Mouse (Mus musculus): ENCODE data around the gene Rbfox1. TPM values are rescaled to one million over a fixed set of nuclear protein-coding genes. Genes with fewer than 3 reads are reported as not detected.

Gene Rbfox1
- total RNA-seq, 2 experiments from 2014 or later, result 264 to 278 TPM

GRCm38 (mm10) chr16:6300112-6300511, 415.0 kb downstream of the Rbfox1 start:
- intact Hi-C loops (cut with DNase I), result no loop called here

GRCm38 (mm10) chr16:6303082-6303481, 417.9 kb downstream of the Rbfox1 start:
- intact Hi-C loops (cut with DNase I), result no loop called here
- no peak for DNase-seq (ENCODE audit: extremely low spot score in 1 of 2, low spot score in 2 of 2)

More at GRCm38 (mm10) chr16:6300112-6300511, 415.0 kb downstream of the Rbfox1 start:
- DNase-seq (ENCODE audit: extremely low spot score in 1 of 2, low spot score in 2 of 2), result no peak

GRCm38 (mm10) chr16:6309940-6310339, 424.8 kb downstream of the Rbfox1 start:
- no peak for DNase-seq (ENCODE audit: extremely low spot score in 1 of 2, low spot score in 2 of 2)
- intact Hi-C loops (cut with DNase I), result loop anchor here (10.0 kb wide), 1 partner anchor 275 kb away; no protein-coding TSS in a partner anchor

- DNase-seq (ENCODE audit: extremely low spot score in 1 of 2, low spot score in 2 of 2), result no peak
- intact Hi-C loops (cut with DNase I), result loop anchor here (10.0 kb wide), 1 partner anchor 276 kb away; no protein-coding TSS in a partner anchor
These were observed 425.9 kb downstream of the Rbfox1 start for GRCm38 (mm10) chr16:6310744-6311678.

GRCm38 (mm10) chr16:6313689-6314088, 428.5 kb downstream of the Rbfox1 start:
- intact Hi-C loops (cut with DNase I), result loop anchor here (10.0 kb wide), 1 partner anchor 279 kb away; no protein-coding TSS in a partner anchor
- peak in 1 of 2 experiments; percentile 33 for DNase-seq (ENCODE audit: extremely low spot score in 1 of 2, low spot score in 2 of 2)

GRCm38 (mm10) chr16:6324832-6325231, 439.7 kb downstream of the Rbfox1 start:
- no peak for DNase-seq (ENCODE audit: extremely low spot score in 1 of 2, low spot score in 2 of 2)
- intact Hi-C loops (cut with DNase I), result no loop called here

- DNase-seq (ENCODE audit: extremely low spot score in 1 of 2, low spot score in 2 of 2), result no peak
- intact Hi-C loops (cut with DNase I), result no loop called here
These were observed 446.3 kb downstream of the Rbfox1 start for GRCm38 (mm10) chr16:6331400-6331939.

- no peak for DNase-seq (ENCODE audit: extremely low spot score in 1 of 2, low spot score in 2 of 2)
- intact Hi-C loops (cut with DNase I), result no loop called here
These were observed 448.1 kb downstream of the Rbfox1 start for GRCm38 (mm10) chr16:6333273-6333672.

GRCm38 (mm10) chr16:6348103-6348502, 462.9 kb downstream of the Rbfox1 start:
- intact Hi-C loops (cut with DNase I), result no loop called here
- no peak for DNase-seq (ENCODE audit: extremely low spot score in 1 of 2, low spot score in 2 of 2)

GRCm38 (mm10) chr16:6348581-6349241, 463.6 kb downstream of the Rbfox1 start:
- peak; percentile 55 to 75 for DNase-seq (ENCODE audit: extremely low spot score in 1 of 2, low spot score in 2 of 2)
- intact Hi-C loops (cut with DNase I), result no loop called here

- intact Hi-C loops (cut with DNase I), result no loop called here
- peak; percentile 25 to 53 for DNase-seq (ENCODE audit: extremely low spot score in 1 of 2, low spot score in 2 of 2)
These were observed 464.2 kb downstream of the Rbfox1 start for GRCm38 (mm10) chr16:6349381-6349780.

- intact Hi-C loops (cut with DNase I), result loop anchor here (5.0 kb wide), 1 partner anchor 77 kb away; no protein-coding TSS in a partner anchor
- DNase-seq (ENCODE audit: extremely low spot score in 1 of 2, low spot score in 2 of 2), result no peak
These were observed 465.1 kb downstream of the Rbfox1 start for GRCm38 (mm10) chr16:6350256-6350655.

- no peak for DNase-seq (ENCODE audit: extremely low spot score in 1 of 2, low spot score in 2 of 2)
These were observed 468.0 kb downstream of the Rbfox1 start for GRCm38 (mm10) chr16:6353191-6353590.

GRCm38 (mm10) chr16:6356931-6357330, 471.8 kb downstream of the Rbfox1 start:
- intact Hi-C loops (cut with DNase I), result no loop called here
- no peak for DNase-seq (ENCODE audit: extremely low spot score in 1 of 2, low spot score in 2 of 2)

More at GRCm38 (mm10) chr16:6353191-6353590, 468.0 kb downstream of the Rbfox1 start:
- intact Hi-C loops (cut with DNase I), result loop anchor here (5.0 kb wide), 1 partner anchor 74 kb away; no protein-coding TSS in a partner anchor

GRCm38 (mm10) chr16:6365793-6366192, 480.6 kb downstream of the Rbfox1 start:
- intact Hi-C loops (cut with DNase I), result no loop called here
- no peak for DNase-seq (ENCODE audit: extremely low spot score in 1 of 2, low spot score in 2 of 2)

- no peak for DNase-seq (ENCODE audit: extremely low spot score in 1 of 2, low spot score in 2 of 2)
- intact Hi-C loops (cut with DNase I), result no loop called here
These were observed 481.5 kb downstream of the Rbfox1 start for GRCm38 (mm10) chr16:6366649-6367048.

- intact Hi-C loops (cut with DNase I), result no loop called here
- DNase-seq (ENCODE audit: extremely low spot score in 1 of 2, low spot score in 2 of 2), result peak in 1 of 2 experiments; percentile 35
These were observed 495.8 kb downstream of the Rbfox1 start for GRCm38 (mm10) chr16:6380924-6381323.

- DNase-seq (ENCODE audit: extremely low spot score in 1 of 2, low spot score in 2 of 2), result no peak
- intact Hi-C loops (cut with DNase I), result no loop called here
These were observed 496.4 kb downstream of the Rbfox1 start for GRCm38 (mm10) chr16:6381572-6381971.

GRCm38 (mm10) chr16:6382712-6383111, 497.6 kb downstream of the Rbfox1 start:
- intact Hi-C loops (cut with DNase I), result no loop called here

More at GRCm38 (mm10) chr16:6382712-6383111, 497.6 kb downstream of the Rbfox1 start:
- no peak for DNase-seq (ENCODE audit: extremely low spot score in 1 of 2, low spot score in 2 of 2)

All from left cerebral cortex, postnatal 10 days (tissue).